Mouse (Mus musculus) hindbrain, embryonic 16.5 days (tissue): ENCODE data around the gene Zfp641. TPM values are rescaled to one million over a fixed set of nuclear protein-coding genes. Genes with fewer than 3 reads are reported as not detected.

Source experiments
- ATAC-seq: fragments of 200-750 bp; cut with Nextera tagmentation; 2 replicates; pipeline ENCODE4 v1.8.0; 2017; ENCODE audit warnings: moderate TSS enrichment, moderate library complexity
- H3K27ac ChIP-seq: fragments of 300-500 bp; sonication (generic); 2 replicates; pipeline ENCODE4 v1.5.1; 2014; ENCODE audit warnings: low read depth, mild to moderate bottlenecking, control low read depth, low read length, moderate library complexity
- H3K27me3 ChIP-seq: fragments of 300-500 bp; sonication (generic); replicated peaks from 2 replicates; pipeline ENCODE4 v1.6.1; 2014; ENCODE audit warnings: low read length; ENCODE audit not compliant: control insufficient read depth, insufficient read depth
- H3K36me3 ChIP-seq: fragments of 300-500 bp; sonication (generic); 2 replicates; pipeline ENCODE4 v1.6.1; 2014; ENCODE audit warnings: mild to moderate bottlenecking, low read length, moderate library complexity, mixed read lengths; ENCODE audit not compliant: control insufficient read depth, insufficient read depth
- H3K4me1 ChIP-seq: fragments of 300-500 bp; sonication (generic); 2 replicates; pipeline ENCODE4 v1.6.1; 2014; ENCODE audit warnings: low read depth, low read length; ENCODE audit not compliant: control insufficient read depth, insufficient read depth
- H3K4me2 ChIP-seq: fragments of 300-500 bp; sonication (generic); 2 replicates; pipeline ENCODE4 v1.6.1; 2014; ENCODE audit warnings: mild to moderate bottlenecking, low read length, control low read depth, moderate library complexity
- H3K4me3 ChIP-seq: fragments of 300-500 bp; sonication (generic); 2 replicates; pipeline ENCODE4 v1.5.1; 2014; ENCODE audit warnings: mild to moderate bottlenecking, low read length, control low read depth, moderate library complexity
- H3K9ac ChIP-seq: fragments of 300-500 bp; sonication (generic); 2 replicates; pipeline ENCODE4 v1.6.1; 2014; ENCODE audit warnings: low read depth, mild to moderate bottlenecking, control low read depth, low read length, moderate library complexity
- H3K9me3 ChIP-seq: fragments of 300-500 bp; sonication (generic); 2 replicates; pipeline ENCODE4 v1.6.1; 2014; ENCODE audit warnings: mild to moderate bottlenecking, low read length, moderate library complexity; ENCODE audit not compliant: control insufficient read depth
- WGBS: fragments of 180-500 bp; shearing (Covaris S2); extraction: QIAGEN DNeasy Blood & Tissue Kit; methylation state at CpG from one replicate; pipeline ENCODE4 v1.1.7; 2014; 5-methylcytosine and 5-hydroxymethylcytosine counted together
- polyA plus RNA-seq: library from polyadenylated mRNA; unstranded; fragments of >200 nt; fragmentation: Nextera tagmentation; extraction: Ambion mirVana; gene quantifications from 2 replicates; pipeline ENCODE4 v1.2.1, GENCODE M21; 2015

Zfp641 gene
- 11.2 and 13.1 TPM in 2 replicates for polyA plus RNA-seq

- 3% methylated on average over 47 of the region's 60 CpGs for WGBS
- H3K27ac ChIP-seq = peak within 1 kb of the TSS; percentile 66
- peak; percentile 90 for ATAC-seq
These were observed at the start of gene Zfp641 for GRCm38 (mm10) chr15:98295628-98296551. TSS of gene Zfp641 (minus strand) at chr15:98296161.

GRCm38 (mm10) chr15:98340887-98341286 lies 44.9 kb upstream of the Zfp641 start, which contains the start of gene Olfr284:
TSS of gene Olfr284 (minus strand) at chr15:98340987.
- Histone ChIP-seq H3K36me3 (no peaks in the 10 kb centered on the region), H3K4me3 (no peak within 1 kb of the TSS), H3K9ac (no peak within 1 kb of the TSS), H3K4me1 (no peaks in the 10 kb centered on the region), H3K27me3 (no peaks in the 10 kb centered on the region), H3K4me2 (no peak within 1 kb of the TSS), H3K9me3 (no peaks in the 10 kb centered on the region), H3K27ac (no peak within 1 kb of the TSS)
- ATAC-seq = no peak
- 87% methylated on average over 8 of the region's 8 CpGs for WGBS

More at GRCm38 (mm10) chr15:98295628-98296551, at the start of gene Zfp641:
- H3K9me3 ChIP-seq = no peaks in the 10 kb centered on the region
- H3K4me2 ChIP-seq = peak within 1 kb of the TSS; percentile 68
- no peaks in the 10 kb centered on the region for H3K36me3 ChIP-seq
- peak within 1 kb of the TSS; percentile 80 for H3K4me3 ChIP-seq
- H3K4me1 ChIP-seq = peaks cover 4% of the 10 kb centered on the region
- peak within 1 kb of the TSS; percentile 85 for H3K9ac ChIP-seq
- no peaks in the 10 kb centered on the region for H3K27me3 ChIP-seq

- H3K4me3 ChIP-seq = no peak within 1 kb of the TSS
- no peak for ATAC-seq
- 94% methylated on average over 5 of the region's 5 CpGs for WGBS
These were observed 21.3 kb upstream of the Zfp641 start, which contains the start of gene Olfr285 for GRCm38 (mm10) chr15:98317177-98317724. TSS of gene Olfr285 (minus strand) at chr15:98317353.

GRCm38 (mm10) chr15:98315703-98316102 lies 19.7 kb upstream of the Zfp641 start:
- Histone ChIP-seq H3K4me3 (no peak overlapping the region), H3K9ac (no peak overlapping the region), H3K27me3 (no peaks in the 10 kb centered on the region), H3K36me3 (no peaks in the 10 kb centered on the region), H3K9me3 (no peaks in the 10 kb centered on the region), H3K4me2 (no peak overlapping the region), H3K4me1 (no peaks in the 10 kb centered on the region), H3K27ac (no peak overlapping the region)
- WGBS = 52% methylated on average over 6 of the region's 6 CpGs
- ATAC-seq = no peak

More at GRCm38 (mm10) chr15:98317177-98317724, 21.3 kb upstream of the Zfp641 start, which contains the start of gene Olfr285:
- Histone ChIP-seq H3K9ac (no peak within 1 kb of the TSS), H3K27ac (no peak within 1 kb of the TSS), H3K27me3 (no peaks in the 10 kb centered on the region), H3K36me3 (no peaks in the 10 kb centered on the region), H3K4me2 (no peak within 1 kb of the TSS), H3K9me3 (no peaks in the 10 kb centered on the region), H3K4me1 (no peaks in the 10 kb centered on the region)

GRCm38 (mm10) chr15:98293651-98294050 lies 2.3 kb downstream of the Zfp641 start:
- Histone ChIP-seq H3K27me3 (no peaks in the 10 kb centered on the region), H3K4me3 (no peak overlapping the region), H3K4me2 (no peak overlapping the region), H3K27ac (no peak overlapping the region), H3K4me1 (peaks cover 4% of the 10 kb centered on the region), H3K36me3 (peaks cover 10% of the 10 kb centered on the region; the same call in 1 of the 2 replicates), H3K9me3 (no peaks in the 10 kb centered on the region), H3K9ac (no peak overlapping the region)
- ATAC-seq = no peak
- 90% methylated on average over 8 of the region's 8 CpGs for WGBS

GRCm38 (mm10) chr15:98288566-98288965 lies 7.4 kb downstream of the Zfp641 start:
- Histone ChIP-seq H3K9me3 (no peaks in the 10 kb centered on the region), H3K27me3 (no peaks in the 10 kb centered on the region), H3K9ac (no peak overlapping the region), H3K27ac (no peak overlapping the region), H3K4me2 (no peak overlapping the region), H3K4me1 (no peaks in the 10 kb centered on the region), H3K4me3 (no peak overlapping the region), H3K36me3 (peaks cover 12% of the 10 kb centered on the region)
- ATAC-seq = no peak
- 74% methylated on average over 12 of the region's 12 CpGs for WGBS

- Histone ChIP-seq H3K9ac (no peak overlapping the region), H3K27me3 (no peaks in the 10 kb centered on the region), H3K4me2 (no peak overlapping the region), H3K4me3 (no peak overlapping the region), H3K9me3 (no peaks in the 10 kb centered on the region), H3K36me3 (peaks cover 12% of the 10 kb centered on the region), H3K4me1 (no peaks in the 10 kb centered on the region), H3K27ac (no peak overlapping the region)
- ATAC-seq = no peak
- WGBS = 73% methylated on average over 7 of the region's 7 CpGs
These were observed 9.5 kb downstream of the Zfp641 start for GRCm38 (mm10) chr15:98286418-98286817.

GRCm38 (mm10) chr15:98257776-98258175 lies 38.2 kb downstream of the Zfp641 start:
- Histone ChIP-seq H3K27ac (no peak overlapping the region), H3K36me3 (no peaks in the 10 kb centered on the region), H3K27me3 (no peaks in the 10 kb centered on the region), H3K9me3 (no peaks in the 10 kb centered on the region), H3K4me1 (no peaks in the 10 kb centered on the region), H3K4me3 (no peak overlapping the region), H3K4me2 (no peak overlapping the region), H3K9ac (no peak overlapping the region)
- ATAC-seq = no peak
- WGBS = 90% methylated on average over 7 of the region's 7 CpGs

GRCm38 (mm10) chr15:98257193-98257592 lies 38.8 kb downstream of the Zfp641 start, which contains the start of gene H1fnt:
TSS of gene H1fnt (minus strand) at chr15:98257293.
- Histone ChIP-seq H3K4me3 (no peak within 1 kb of the TSS), H3K36me3 (no peaks in the 10 kb centered on the region), H3K27ac (no peak within 1 kb of the TSS), H3K27me3 (no peaks in the 10 kb centered on the region), H3K9me3 (no peaks in the 10 kb centered on the region), H3K9ac (no peak within 1 kb of the TSS), H3K4me1 (no peaks in the 10 kb centered on the region), H3K4me2 (no peak within 1 kb of the TSS)
- no peak for ATAC-seq
- whole genome bisulfite sequencing = 83% methylated on average over 8 of the region's 8 CpGs
